Mouse (Mus musculus) stomach, embryonic 15.5 days (tissue): ENCODE data around the gene Slc39a9. TPM values are rescaled to one million over a fixed set of nuclear protein-coding genes. Genes with fewer than 3 reads are reported as not detected.

Experiments used
- ATAC-seq: fragments of 200-750 bp; cut with Nextera tagmentation; 2 replicates; pipeline ENCODE4 v1.8.0; 2017; ENCODE audit warnings: low read depth, moderate number of reproducible peaks, moderate TSS enrichment; ENCODE audit not compliant: insufficient read depth, low FRiP score
- H3K27ac ChIP-seq: fragments of 300-500 bp; sonication (generic); 2 replicates; pipeline ENCODE4 v1.5.1; 2015; ENCODE audit warnings: mild to moderate bottlenecking, inconsistent platforms
- H3K27me3 ChIP-seq: fragments of 300-500 bp; sonication (generic); replicated peaks from 2 replicates; pipeline ENCODE4 v1.6.1; 2015; ENCODE audit warnings: inconsistent platforms
- H3K36me3 ChIP-seq: fragments of 300-500 bp; sonication (generic); 2 replicates; pipeline ENCODE4 v1.6.1; 2015; ENCODE audit warnings: inconsistent platforms
- H3K4me1 ChIP-seq: fragments of 300-500 bp; sonication (generic); 2 replicates; pipeline ENCODE4 v1.6.1; 2015; ENCODE audit warnings: inconsistent platforms
- H3K4me2 ChIP-seq: fragments of 300-500 bp; sonication (generic); 2 replicates; pipeline ENCODE4 v1.6.1; 2015; ENCODE audit warnings: mild to moderate bottlenecking, inconsistent platforms
- H3K4me3 ChIP-seq: fragments of 300-500 bp; sonication (generic); replicated peaks from 2 replicates; pipeline ENCODE4 v1.5.1; 2015; ENCODE audit warnings: inconsistent platforms
- H3K9ac ChIP-seq: fragments of 300-500 bp; sonication (generic); 2 replicates; pipeline ENCODE4 v1.6.1; 2015; ENCODE audit warnings: inconsistent platforms
- H3K9me3 ChIP-seq: fragments of 300-500 bp; sonication (generic); 2 replicates; pipeline ENCODE4 v1.6.1; 2016; ENCODE audit warnings: inconsistent platforms
- WGBS: fragments of 180-500 bp; shearing (Covaris S2); methylation state at CpG from one replicate; pipeline ENCODE4 v1.1.7; 2015; 5-methylcytosine and 5-hydroxymethylcytosine counted together
- polyA plus RNA-seq: library from polyadenylated mRNA; unstranded; fragments of >200 nt; fragmentation: Nextera tagmentation; extraction: Ambion mirVana; gene quantifications from 2 replicates; pipeline ENCODE4 v1.2.1, GENCODE M21; 2015

The Slc39a9 gene
- 24.4 and 27.7 TPM in 2 replicates for polyA plus RNA-seq

- H3K4me3 ChIP-seq = peak within 1 kb of the TSS; percentile 73
Measured at GRCm38 (mm10) chr12:80643693-80644505, at the start of gene Slc39a9, which contains the start of gene Erh. Slc39a9 (plus strand) TSS chr12:80643883. Erh (minus strand) TSS chr12:80644341.

GRCm38 (mm10) chr12:80594141-80594540, 49.5 kb upstream of the Slc39a9 start:
- Histone ChIP-seq H3K4me1 (peaks cover 13% of the 10 kb centered on the region; the same call in 1 of the 2 replicates), H3K9ac (no peak overlapping the region), H3K27me3 (no peaks in the 10 kb centered on the region), H3K4me2 (no peak overlapping the region), H3K9me3 (no peaks in the 10 kb centered on the region), H3K27ac (no peak overlapping the region), H3K4me3 (no peak overlapping the region), H3K36me3 (no peaks in the 10 kb centered on the region)
- WGBS = 83% methylated on average over 4 of the region's 4 CpGs
- peak; percentile 25; the same call in 1 of the 2 replicates for ATAC-seq

More at GRCm38 (mm10) chr12:80643693-80644505, at the start of gene Slc39a9, which contains the start of gene Erh:
- Histone ChIP-seq H3K36me3 (peaks cover 11% of the 10 kb centered on the region), H3K9ac (peak within 1 kb of the TSS; percentile 87), H3K4me1 (peaks cover 17% of the 10 kb centered on the region; the same call in 1 of the 2 replicates), H3K9me3 (no peaks in the 10 kb centered on the region), H3K4me2 (peak within 1 kb of the TSS; percentile 80), H3K27me3 (no peaks in the 10 kb centered on the region), H3K27ac (peak within 1 kb of the TSS; percentile 90)
- WGBS = under 1% methylated on average over 50 of the region's 50 CpGs
- peak; percentile 95 for ATAC-seq

GRCm38 (mm10) chr12:80594781-80595180, 48.9 kb upstream of the Slc39a9 start:
- H3K4me2 ChIP-seq = no peak overlapping the region
- no peak overlapping the region for H3K27ac ChIP-seq
- H3K9me3 ChIP-seq = no peaks in the 10 kb centered on the region
- ATAC-seq = no peak
- no peaks in the 10 kb centered on the region for H3K36me3 ChIP-seq
- H3K27me3 ChIP-seq = no peaks in the 10 kb centered on the region
- H3K4me1 ChIP-seq = peaks cover 15% of the 10 kb centered on the region; the same call in 1 of the 2 replicates
- H3K9ac ChIP-seq = no peak overlapping the region
- no peak overlapping the region for H3K4me3 ChIP-seq
- 84% methylated on average over 4 of the region's 4 CpGs for WGBS

- Histone ChIP-seq H3K27me3 (no peaks in the 10 kb centered on the region), H3K27ac (no peak overlapping the region), H3K4me2 (no peak overlapping the region), H3K36me3 (no peaks in the 10 kb centered on the region), H3K4me1 (peaks cover 15% of the 10 kb centered on the region; the same call in 1 of the 2 replicates), H3K4me3 (no peak overlapping the region), H3K9me3 (no peaks in the 10 kb centered on the region), H3K9ac (no peak overlapping the region)
- no peak for ATAC-seq
- 94% methylated on average over 4 of the region's 4 CpGs for WGBS
Measured at GRCm38 (mm10) chr12:80595566-80595965, 48.1 kb upstream of the Slc39a9 start.

- H3K4me2 ChIP-seq = no peak overlapping the region
- no peaks in the 10 kb centered on the region for H3K36me3 ChIP-seq
- 58% methylated on average over 4 of the region's 4 CpGs for WGBS
- no peaks in the 10 kb centered on the region for H3K9me3 ChIP-seq
- ATAC-seq = no peak
- no peak overlapping the region for H3K9ac ChIP-seq
- no peak overlapping the region for H3K27ac ChIP-seq
- H3K27me3 ChIP-seq = no peaks in the 10 kb centered on the region
- peaks cover 15% of the 10 kb centered on the region; the same call in 1 of the 2 replicates for H3K4me1 ChIP-seq
- H3K4me3 ChIP-seq = no peak overlapping the region
Measured at GRCm38 (mm10) chr12:80595968-80596367, 47.7 kb upstream of the Slc39a9 start.

- Histone ChIP-seq H3K4me2 (no peak overlapping the region), H3K9ac (no peak overlapping the region), H3K27ac (peak overlapping the region; percentile 48; the same call in 1 of the 2 replicates)
Measured at GRCm38 (mm10) chr12:80598236-80598635, 45.4 kb upstream of the Slc39a9 start.

GRCm38 (mm10) chr12:80598756-80599155, 44.9 kb upstream of the Slc39a9 start:
- H3K27ac ChIP-seq = peak overlapping the region; percentile 48; the same call in 1 of the 2 replicates
- H3K27me3 ChIP-seq = no peaks in the 10 kb centered on the region
- H3K4me3 ChIP-seq = no peak overlapping the region
- ATAC-seq = no peak
- no peak overlapping the region for H3K4me2 ChIP-seq
- WGBS = 45% methylated on average over 6 of the region's 6 CpGs
- H3K9me3 ChIP-seq = no peaks in the 10 kb centered on the region
- H3K9ac ChIP-seq = no peak overlapping the region
- no peaks in the 10 kb centered on the region for H3K36me3 ChIP-seq
- peaks cover 22% of the 10 kb centered on the region for H3K4me1 ChIP-seq

More at GRCm38 (mm10) chr12:80598236-80598635, 45.4 kb upstream of the Slc39a9 start:
- peaks cover 17% of the 10 kb centered on the region for H3K4me1 ChIP-seq
- ATAC-seq = no peak
- no peaks in the 10 kb centered on the region for H3K27me3 ChIP-seq
- WGBS = 34% methylated on average over 7 of the region's 7 CpGs
- H3K36me3 ChIP-seq = no peaks in the 10 kb centered on the region
- H3K9me3 ChIP-seq = no peaks in the 10 kb centered on the region
- H3K4me3 ChIP-seq = no peak overlapping the region

- H3K4me3 ChIP-seq = no peak overlapping the region
- no peaks in the 10 kb centered on the region for H3K27me3 ChIP-seq
- no peak overlapping the region for H3K4me2 ChIP-seq
- WGBS = 80% methylated on average over 9 of the region's 9 CpGs
- no peak for ATAC-seq
- H3K36me3 ChIP-seq = no peaks in the 10 kb centered on the region
- no peak overlapping the region for H3K9ac ChIP-seq
- no peak overlapping the region for H3K27ac ChIP-seq
- no peaks in the 10 kb centered on the region for H3K9me3 ChIP-seq
- H3K4me1 ChIP-seq = peaks cover 32% of the 10 kb centered on the region
Measured at GRCm38 (mm10) chr12:80601597-80602269, 42.0 kb upstream of the Slc39a9 start.

GRCm38 (mm10) chr12:80602432-80602831, 41.3 kb upstream of the Slc39a9 start:
- no peaks in the 10 kb centered on the region for H3K36me3 ChIP-seq
- H3K4me1 ChIP-seq = peaks cover 32% of the 10 kb centered on the region
- ATAC-seq = no peak
- H3K27ac ChIP-seq = no peak overlapping the region
- no peak overlapping the region for H3K4me2 ChIP-seq
- H3K9me3 ChIP-seq = no peaks in the 10 kb centered on the region
- H3K9ac ChIP-seq = no peak overlapping the region
- H3K4me3 ChIP-seq = no peak overlapping the region
- H3K27me3 ChIP-seq = no peaks in the 10 kb centered on the region
- WGBS = 85% methylated on average over 5 of the region's 5 CpGs

- ATAC-seq = peak; percentile 41; the same call in 1 of the 2 replicates
- H3K27ac ChIP-seq = peak overlapping the region; percentile 62
- WGBS = 13% methylated on average over 4 of the region's 4 CpGs
- H3K9ac ChIP-seq = no peak overlapping the region
- H3K4me2 ChIP-seq = peak overlapping the region; percentile 3; the same call in 1 of the 2 replicates
- H3K27me3 ChIP-seq = no peaks in the 10 kb centered on the region
- no peaks in the 10 kb centered on the region for H3K9me3 ChIP-seq
- H3K4me1 ChIP-seq = peaks cover 25% of the 10 kb centered on the region
- H3K36me3 ChIP-seq = no peaks in the 10 kb centered on the region
- H3K4me3 ChIP-seq = no peak overlapping the region
Measured at GRCm38 (mm10) chr12:80603566-80603965, 40.1 kb upstream of the Slc39a9 start.

GRCm38 (mm10) chr12:80604218-80604617, 39.5 kb upstream of the Slc39a9 start:
- no peak for ATAC-seq
- Histone ChIP-seq H3K36me3 (no peaks in the 10 kb centered on the region), H3K27me3 (no peaks in the 10 kb centered on the region), H3K4me2 (no peak overlapping the region), H3K9ac (no peak overlapping the region), H3K4me1 (peaks cover 18% of the 10 kb centered on the region), H3K4me3 (no peak overlapping the region), H3K9me3 (no peaks in the 10 kb centered on the region), H3K27ac (peak overlapping the region; percentile 62)
- 86% methylated on average over 2 of the region's 2 CpGs for WGBS

- Histone ChIP-seq H3K4me2 (no peak overlapping the region), H3K9ac (no peak overlapping the region), H3K4me1 (peaks cover 11% of the 10 kb centered on the region), H3K27ac (no peak overlapping the region), H3K9me3 (no peaks in the 10 kb centered on the region), H3K4me3 (no peak overlapping the region), H3K27me3 (no peaks in the 10 kb centered on the region), H3K36me3 (no peaks in the 10 kb centered on the region)
- WGBS = 83% methylated on average over 1 of the region's 1 CpGs
- no peak for ATAC-seq
Measured at GRCm38 (mm10) chr12:80608576-80608975, 35.1 kb upstream of the Slc39a9 start.
